Mouse (Mus musculus) heart, adult 9 months (tissue): ENCODE data around the gene Abcf1.
"Not testable (repeated sequence)": the region's sequence is repeated elsewhere in the genome, so short reads cannot be mapped to it uniquely, and the experiment has no call there.

Experiments
- DNase-seq, 2 experiments: peaks; one replicate each; pipeline ENCODE4 v3.0.0; 2022; ENCODE audit warnings: low spot score in 2 of 2

The Abcf1 gene

GRCm38 (mm10) chr17:35969418-35970389 is at the start of gene Abcf1:
Gene Abcf1 (minus strand): TSS chr17:35969761.
- DNase-seq: peak; percentile 97 to 99

GRCm38 (mm10) chr17:36018979-36019378 is 49.4 kb upstream of the Abcf1 start:
- DNase-seq: peak; percentile 61 to 77

DNA sequence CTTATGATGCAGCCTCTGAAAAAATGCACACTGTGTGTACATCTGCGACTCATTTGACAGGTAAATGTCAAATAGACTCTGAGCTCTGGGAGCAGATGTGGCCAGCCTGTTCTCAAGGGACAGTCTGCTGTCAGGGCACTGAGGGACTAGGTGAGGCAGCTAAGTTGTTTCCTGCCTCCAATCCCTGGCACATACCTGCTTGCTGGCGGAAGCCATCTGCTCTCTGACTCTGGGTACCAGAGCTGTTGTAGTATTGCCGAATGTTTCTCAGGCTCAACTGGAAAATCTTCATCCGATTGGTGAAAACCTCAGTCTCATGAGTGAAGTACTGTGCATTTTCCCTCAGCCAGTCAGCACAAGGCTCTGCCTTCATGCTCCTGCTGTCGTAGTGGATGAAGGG is 47.5 kb upstream of the Abcf1 start:
- no peak for DNase-seq

DNA sequence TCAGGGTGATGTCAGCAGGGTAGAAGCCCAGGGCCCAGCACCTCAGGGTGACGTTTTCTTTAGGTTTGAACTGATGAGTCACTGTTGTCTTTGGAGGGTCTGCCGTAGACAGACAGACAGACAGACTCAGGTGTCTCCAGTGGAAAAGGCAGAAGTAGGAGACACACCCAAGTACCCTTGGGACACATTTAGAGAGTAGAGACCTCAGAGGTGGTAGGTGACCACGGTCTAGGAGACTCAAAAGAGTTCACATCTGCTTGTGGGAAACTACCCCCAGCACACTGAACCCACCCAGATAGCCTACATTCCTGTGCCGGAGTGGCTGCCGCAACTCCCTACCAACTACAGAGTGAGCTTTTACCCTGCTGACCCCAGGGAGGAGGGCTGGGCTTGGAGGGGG is 45.4 kb upstream of the Abcf1 start:
- no peak for DNase-seq

DNA sequence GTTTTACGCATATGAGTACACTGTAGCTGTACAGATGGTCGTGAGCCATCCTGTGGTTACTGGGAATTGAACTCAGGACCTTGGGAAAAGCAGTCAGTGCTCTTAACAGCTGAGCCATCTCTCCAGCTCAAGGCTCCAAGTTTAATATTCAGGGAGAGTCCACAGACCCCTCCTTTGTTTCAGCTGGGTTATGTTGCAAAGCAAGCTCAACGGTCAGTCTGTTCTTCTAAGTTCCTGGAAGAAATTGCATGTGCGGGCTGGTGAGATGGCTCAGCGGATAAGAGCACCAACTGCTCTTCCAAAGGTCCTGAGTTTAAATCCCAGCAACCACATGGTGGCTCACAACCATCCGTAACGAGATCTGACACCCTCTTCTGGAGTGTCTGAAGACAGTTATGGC is 34.8 kb upstream of the Abcf1 start:
- not testable (repeated sequence) for DNase-seq

GRCm38 (mm10) chr17:36003331-36003730 is 33.8 kb upstream of the Abcf1 start:
- DNase-seq: no peak

GRCm38 (mm10) chr17:36001966-36002365 is 32.4 kb upstream of the Abcf1 start:
- DNase-seq: no peak

DNA sequence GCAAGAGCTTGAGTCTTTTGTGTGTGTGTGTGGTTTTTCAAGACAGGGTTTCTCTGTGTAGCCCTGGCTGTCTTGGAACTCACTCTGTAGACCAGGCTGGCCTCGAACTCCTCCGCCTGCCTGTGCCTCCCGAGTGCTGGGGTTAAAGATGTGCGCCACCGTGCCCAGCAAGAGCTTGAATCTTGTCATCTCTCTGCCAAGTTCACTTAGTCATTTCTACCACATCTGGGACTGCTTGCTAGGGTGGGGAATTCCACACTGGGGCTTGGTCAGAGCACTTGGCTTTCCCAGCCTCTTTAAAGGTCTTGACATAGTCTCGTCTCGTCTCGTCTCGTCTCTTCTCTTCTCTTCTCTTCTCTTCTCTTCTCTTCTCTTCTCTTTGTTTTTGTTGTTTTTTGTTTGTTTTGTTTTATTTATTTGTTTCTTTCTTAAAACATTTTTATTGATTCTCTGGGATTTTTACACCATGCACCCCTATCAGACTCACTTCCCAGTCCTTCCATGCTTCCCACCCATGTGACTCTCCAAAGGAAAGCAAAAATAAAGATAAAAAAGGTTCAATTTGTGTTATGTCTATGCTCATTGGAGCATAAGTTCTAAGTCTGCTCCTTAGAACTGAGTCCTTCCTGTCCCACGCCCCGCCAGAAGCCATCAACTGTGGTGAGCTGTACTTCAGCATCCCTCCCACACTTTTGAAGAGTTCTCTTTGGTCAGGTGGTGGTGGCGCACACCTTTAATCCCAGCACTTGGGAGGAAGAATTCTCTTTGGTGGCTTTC is 31.7 kb upstream of the Abcf1 start:
- DNase-seq: no peak

GRCm38 (mm10) chr17:36000349-36000748 is 30.8 kb upstream of the Abcf1 start:
- no peak for DNase-seq

DNA sequence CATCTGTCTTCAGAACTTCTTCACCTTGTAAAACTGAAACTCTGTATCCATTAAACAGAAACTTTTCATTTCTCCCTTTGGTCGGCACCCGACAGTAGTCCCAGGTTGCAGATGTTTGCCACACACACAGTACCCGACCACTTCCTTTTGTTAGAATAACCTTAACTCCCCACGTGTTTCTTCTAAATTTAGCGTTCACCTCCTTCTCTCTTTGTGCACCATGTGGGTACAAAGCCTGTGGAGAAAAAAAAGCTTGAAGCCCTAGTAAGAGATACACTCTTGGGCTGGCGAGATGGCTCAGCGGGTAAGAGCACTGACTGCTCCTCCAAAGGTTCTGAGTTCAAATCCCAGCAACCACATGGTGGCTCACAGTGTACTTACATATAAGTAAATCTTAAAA is 29.8 kb upstream of the Abcf1 start:
- no peak for DNase-seq

DNA sequence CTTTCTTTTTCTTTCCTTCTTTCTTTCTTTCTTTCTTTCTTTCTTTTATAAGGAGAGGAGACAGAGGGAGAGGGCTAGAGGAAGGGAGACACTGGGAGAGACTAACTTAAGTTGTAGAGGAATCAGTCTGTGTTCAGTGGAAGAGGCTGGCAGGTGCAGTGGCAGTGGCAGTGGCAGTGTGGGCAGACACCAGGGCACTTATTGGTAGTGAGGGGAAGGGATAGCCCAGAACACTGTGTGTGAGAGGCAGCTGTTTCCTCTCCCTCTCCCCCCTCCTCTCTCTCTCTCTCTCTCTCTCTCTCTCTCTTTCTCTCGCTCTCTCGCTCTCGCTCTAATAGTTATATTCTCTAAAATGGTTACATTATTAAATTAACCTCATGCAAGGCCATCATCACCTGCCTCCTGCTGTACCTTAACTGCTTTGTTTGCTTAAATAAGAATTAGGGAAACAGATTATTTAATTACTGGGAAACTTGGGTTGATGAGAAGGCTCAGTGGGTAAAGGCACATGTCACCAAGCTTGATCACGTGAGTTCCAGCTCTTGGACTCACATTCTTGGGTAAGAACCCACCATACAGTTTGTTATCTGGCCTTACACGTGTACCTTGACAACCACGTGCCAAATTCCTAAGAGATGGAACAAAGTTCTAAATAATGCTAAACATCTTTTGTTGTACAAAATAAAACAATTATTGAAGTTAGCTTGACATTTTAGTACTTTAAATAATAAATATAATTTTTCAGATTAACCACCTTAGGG is 29.2 kb upstream of the Abcf1 start:
- no peak for DNase-seq

DNA sequence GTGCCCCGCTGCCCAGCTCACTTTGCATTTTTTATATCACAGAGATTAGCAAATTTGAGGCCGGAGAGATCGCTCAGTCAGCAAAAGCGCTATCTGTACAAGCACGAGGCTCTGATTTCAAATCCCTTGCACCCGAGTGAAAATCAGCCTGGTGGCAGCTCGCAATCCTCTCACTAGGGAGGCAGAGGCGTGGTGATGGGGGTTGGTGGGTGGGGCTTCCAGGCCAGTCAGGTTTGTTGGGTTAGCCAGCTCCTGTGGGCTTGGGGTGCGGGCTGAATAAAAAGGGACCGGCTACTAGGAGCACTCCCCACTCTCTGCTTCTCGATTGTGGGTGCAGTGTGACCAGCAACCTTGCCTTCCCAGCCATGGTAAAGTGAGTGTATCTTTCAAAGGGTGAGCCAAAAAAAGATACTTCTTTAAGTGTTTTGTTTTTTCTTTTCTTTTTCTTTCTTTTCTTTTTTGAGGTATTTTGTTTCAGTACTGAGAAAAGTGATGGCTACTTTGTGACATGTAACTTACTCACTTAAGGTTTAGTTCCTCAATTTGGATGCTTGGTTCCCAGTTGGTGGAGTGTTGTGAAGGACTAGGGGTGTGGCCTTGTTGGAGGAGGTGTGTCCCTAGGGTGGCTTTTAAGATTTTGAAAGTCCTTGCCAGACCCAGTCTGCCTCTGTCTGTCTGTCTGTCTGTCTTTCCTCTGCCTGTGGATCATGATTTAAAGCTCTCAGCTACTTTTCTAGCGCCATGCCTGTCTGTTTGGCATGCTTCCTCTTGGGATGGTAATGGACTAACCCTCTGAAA is 28.4 kb upstream of the Abcf1 start:
- no peak for DNase-seq

DNA sequence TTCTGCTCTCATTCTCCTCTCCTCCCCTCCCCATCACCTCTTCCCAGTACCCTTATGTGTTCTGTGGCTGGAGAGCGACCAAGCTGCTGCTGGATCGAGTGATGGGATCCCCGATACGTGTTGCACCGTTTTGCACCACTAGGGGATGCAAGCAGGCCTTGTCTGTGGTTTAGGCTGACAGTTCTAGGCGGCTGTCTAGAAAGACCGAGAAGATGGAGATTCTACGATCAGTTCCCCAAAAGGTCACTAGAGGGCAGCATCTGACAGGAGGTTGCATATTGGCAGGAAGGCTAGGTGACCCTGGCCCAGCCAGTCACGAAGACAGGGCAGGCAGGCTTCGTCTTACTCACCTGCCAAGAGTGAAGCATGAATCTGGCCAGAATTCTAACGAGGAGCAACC is 27.4 kb upstream of the Abcf1 start:
- peak; percentile 93 to 97 for DNase-seq

- no peak for DNase-seq
These were observed 25.3 kb upstream of the Abcf1 start for GRCm38 (mm10) chr17:35994879-35995240.

DNA sequence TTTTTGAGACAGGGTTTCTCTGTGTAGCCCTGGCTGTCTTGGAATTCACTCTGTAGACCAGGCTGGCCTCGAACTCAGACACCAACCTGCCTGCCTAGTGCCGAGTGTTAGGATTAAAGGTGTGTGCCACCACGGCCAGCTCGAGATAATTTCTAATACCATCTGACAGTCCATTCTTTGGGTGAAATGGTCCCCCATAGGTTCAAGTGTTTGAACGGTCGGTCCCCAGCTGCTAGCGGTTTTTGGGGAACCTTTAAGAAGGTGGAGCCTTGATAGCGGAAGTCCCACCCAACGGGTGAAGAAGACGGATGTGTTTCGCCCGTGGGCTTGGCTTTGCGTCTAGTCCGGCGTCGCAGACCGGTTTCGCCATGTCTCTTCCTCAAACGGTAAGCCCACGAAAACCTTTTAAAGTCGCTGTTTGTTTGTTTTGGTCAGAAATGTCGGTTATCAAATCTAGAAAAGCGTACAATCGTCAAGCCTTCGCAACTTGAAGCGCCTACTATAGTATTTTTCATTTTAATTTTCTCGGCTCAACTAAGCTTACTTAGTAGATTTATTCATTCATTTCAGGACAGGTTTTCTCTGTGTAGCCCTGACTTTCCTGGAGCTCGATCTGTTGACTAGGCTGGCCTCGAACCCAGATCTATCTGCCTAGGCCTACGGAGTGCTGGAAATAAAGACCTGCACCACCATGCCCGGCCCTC is 24.8 kb upstream of the Abcf1 start:
- peak; percentile 84 to 86 for DNase-seq

GRCm38 (mm10) chr17:35993675-35994074 is 24.1 kb upstream of the Abcf1 start:
- DNase-seq: peak; percentile 60 to 79

DNA sequence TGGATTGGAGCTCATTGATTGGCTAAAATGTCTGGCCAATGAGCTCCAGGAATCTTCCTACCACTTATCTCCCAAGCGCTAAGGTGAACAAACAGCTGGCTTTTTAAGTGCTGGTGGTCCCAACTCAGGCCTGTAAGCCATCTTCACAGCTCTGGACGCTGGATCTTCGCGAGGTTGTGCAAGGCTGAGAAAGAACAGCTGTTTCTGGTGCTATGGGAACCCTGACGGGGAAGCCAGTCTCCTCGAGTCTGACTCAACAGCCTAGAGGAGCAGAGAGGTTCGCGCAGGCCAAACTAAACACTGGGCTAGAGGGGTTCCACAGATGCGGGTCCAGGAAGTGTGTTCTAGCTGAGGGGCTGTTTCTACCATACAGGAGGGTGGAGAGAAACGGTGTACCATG is 22.2 kb upstream of the Abcf1 start:
- peak in 1 of 2 experiments; percentile 34 for DNase-seq

- DNase-seq: no peak
These were observed 12.2 kb upstream of the Abcf1 start for GRCm38 (mm10) chr17:35981776-35982175.

- DNase-seq: peak; percentile 54 to 56
These were observed 10.8 kb upstream of the Abcf1 start for GRCm38 (mm10) chr17:35980363-35980754.
